Mouse (Mus musculus): ENCODE measurements around the gene Car14. TPM values are rescaled to one million over a fixed set of nuclear protein-coding genes. Genes with fewer than 3 reads are reported as not detected.
"Not testable (repeated sequence)": the region's sequence is repeated elsewhere in the genome, so short reads cannot be mapped to it uniquely, and the experiment has no call there.

The Car14 gene
- total RNA-seq, 2 experiments from 2014 or later = 81.2 to 115 TPM

- no peak for DNase-seq
- Histone ChIP-seq H3K27ac (no peak overlapping the region), H3K4me3 (no peak overlapping the region)
- TF ChIP-seq CTCF (IDR thresholded peaks at IDR 0.05) = no peak
- intact Hi-C loops (cut with DNase I) = no loop called here
These were observed 12.3 kb upstream of the Car14 start for GRCm38 (mm10) chr3:95916760-95917159.

DNA sequence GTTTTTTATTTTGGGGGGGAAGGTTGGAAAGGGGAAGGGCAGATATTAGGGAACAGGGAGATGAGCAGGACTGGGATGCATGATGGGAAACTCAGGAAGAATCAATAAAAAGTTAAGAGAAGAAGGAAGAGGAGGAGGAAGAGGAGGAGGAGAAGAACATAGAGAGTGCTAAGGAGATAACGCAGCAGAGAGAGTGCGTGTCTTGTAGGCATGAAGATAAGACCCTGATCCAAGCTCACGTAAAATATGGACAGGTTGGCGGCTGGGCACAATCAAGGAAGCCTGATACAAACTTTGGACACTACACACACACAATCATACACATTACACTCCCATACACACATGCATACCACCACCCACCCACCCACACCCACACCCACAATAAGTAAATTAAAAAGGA is 10.2 kb upstream of the Car14 start:
- no peak overlapping the region for H3K27ac ChIP-seq
- no peak for TF ChIP-seq CTCF (IDR thresholded peaks at IDR 0.05)
- no peak for DNase-seq
- intact Hi-C loops (cut with DNase I) = no loop called here
- no peak overlapping the region for H3K4me3 ChIP-seq

DNA sequence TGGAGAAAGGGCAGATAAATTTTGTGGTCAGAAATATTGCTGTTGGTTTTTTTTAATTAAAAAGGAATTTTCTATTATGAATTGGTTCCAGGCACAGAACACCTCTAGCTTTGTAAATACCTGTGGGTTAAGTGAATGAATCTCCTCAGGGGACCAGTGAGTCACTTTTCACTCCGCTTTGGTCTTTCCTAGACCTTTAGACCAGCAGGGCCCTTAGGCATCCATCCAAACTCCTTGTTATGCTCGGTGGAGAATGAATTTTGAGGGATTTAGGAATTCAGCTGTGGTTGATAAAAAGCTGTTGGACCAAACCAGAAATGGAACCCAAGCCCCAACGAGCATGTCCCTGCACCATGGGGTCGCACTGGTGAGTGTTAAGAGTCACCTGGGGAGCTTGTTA is 3.1 kb upstream of the Car14 start:
- no peak for DNase-seq
- Histone ChIP-seq H3K4me3 (no peak overlapping the region), H3K27ac (no peak overlapping the region)
- intact Hi-C loops (cut with DNase I) = loop anchor here (1.0 kb wide), 1 partner anchor 47 kb away; no protein-coding TSS in a partner anchor
- TF ChIP-seq CTCF (IDR thresholded peaks at IDR 0.05) = no peak

- DNase-seq = peak; percentile 63
- intact Hi-C loops (cut with DNase I) = loop anchor here (1.0 kb wide), 2 partner anchors 24 to 47 kb away; no protein-coding TSS in a partner anchor
- peak; percentile 91 for TF ChIP-seq CTCF (IDR thresholded peaks at IDR 0.05)
- H3K27ac ChIP-seq = 0 out of 2 replicates have a peak overlapping the region, but pooled peaks have one; percentile 17
- H3K4me3 ChIP-seq = peak overlapping the region; percentile 68
These were observed 2.4 kb upstream of the Car14 start for GRCm38 (mm10) chr3:95906860-95907259.

DNA sequence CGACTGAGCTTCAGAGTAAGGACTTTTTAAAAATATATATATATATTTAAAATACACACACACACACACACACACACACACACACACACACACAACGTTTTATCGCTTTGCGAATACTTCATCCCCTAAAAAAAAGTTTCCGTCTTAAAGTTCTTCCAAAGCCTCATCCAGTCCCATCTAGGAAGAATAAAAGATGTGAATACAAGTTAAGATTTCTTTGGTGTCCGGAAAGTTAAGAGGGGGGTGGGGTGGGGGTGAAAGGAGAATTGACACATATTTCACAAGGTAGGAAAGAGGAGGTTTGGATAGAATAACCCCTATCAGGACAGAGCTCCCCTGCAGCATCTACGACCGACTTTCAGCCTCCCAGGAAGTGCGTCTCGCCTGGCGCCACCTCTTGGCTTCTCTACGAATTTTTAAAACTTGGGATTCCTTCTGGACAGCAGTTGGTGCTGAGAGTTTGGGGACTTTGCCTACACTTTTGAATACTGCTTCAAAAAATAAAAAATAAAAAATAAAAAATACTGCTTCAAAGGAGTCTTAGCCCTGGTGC is 1.5 kb upstream of the Car14 start:
- TF ChIP-seq CTCF (IDR thresholded peaks at IDR 0.05) = peak; percentile 66

GRCm38 (mm10) chr3:95905146-95905939 is 852 bp upstream of the Car14 start:
- peak; percentile 49 for DNase-seq
- Histone ChIP-seq H3K27ac (peak overlapping the region; percentile 87), H3K4me3 (peak overlapping the region; percentile 80)
- TF ChIP-seq CTCF (IDR thresholded peaks at IDR 0.05) = no peak
- intact Hi-C loops (cut with DNase I) = no loop called here

More for the DNA sequence above, 1.5 kb upstream of the Car14 start:
- intact Hi-C loops (cut with DNase I) = loop anchor here (1.0 kb wide), 1 partner anchor 23 kb away; no protein-coding TSS in a partner anchor
- Histone ChIP-seq H3K27ac (0 out of 2 replicates have a peak overlapping the region, but pooled peaks have one; percentile 35), H3K4me3 (peak overlapping the region; percentile 80)
- DNase-seq = peak; percentile 73

GRCm38 (mm10) chr3:95903753-95904502 is 563 bp downstream of the Car14 start:
- peak; percentile 54 for DNase-seq
- TF ChIP-seq CTCF (IDR thresholded peaks at IDR 0.05) = no peak
- Histone ChIP-seq H3K4me3 (peak overlapping the region; percentile 80), H3K27ac (peak overlapping the region; percentile 87)
- intact Hi-C loops (cut with DNase I) = no loop called here

DNA sequence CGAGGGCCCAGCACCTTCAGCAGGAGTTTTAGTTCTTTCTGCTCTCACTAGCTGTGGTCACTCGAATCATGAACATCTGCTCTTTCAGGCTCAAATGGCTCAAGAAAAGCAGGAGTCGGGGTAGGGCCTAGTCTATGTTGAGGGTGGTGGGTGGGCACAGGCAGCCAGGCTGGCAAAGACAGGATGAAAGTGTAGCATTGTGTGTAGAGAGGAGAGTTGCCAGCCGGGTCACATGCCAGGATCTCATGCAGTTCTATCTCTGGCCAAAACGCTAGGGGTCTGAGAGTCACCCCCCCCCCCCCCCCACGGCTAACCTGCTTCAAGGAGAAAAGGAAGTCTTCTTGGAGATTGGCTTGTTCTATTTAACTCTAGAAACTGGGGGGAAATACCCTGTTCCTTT is 1.8 kb downstream of the Car14 start:
- no peak for TF ChIP-seq CTCF (IDR thresholded peaks at IDR 0.05)
- peak overlapping the region; percentile 87 for H3K27ac ChIP-seq
- DNase-seq = peak; percentile 58
- intact Hi-C loops (cut with DNase I) = no loop called here
- H3K4me3 ChIP-seq = peak overlapping the region; percentile 80

DNA sequence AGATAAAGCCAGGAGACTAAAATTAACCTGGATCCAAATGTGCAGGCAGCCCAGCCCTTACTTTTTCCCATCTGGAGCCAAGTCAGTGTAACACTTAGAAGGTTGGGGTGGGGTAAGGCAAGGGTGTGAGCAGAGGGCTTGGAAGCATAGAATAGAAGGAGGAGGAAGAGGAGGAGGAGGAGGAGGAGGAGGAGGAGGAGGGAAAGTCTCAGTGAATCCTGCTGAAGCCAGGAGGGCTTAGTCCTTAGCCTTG is 2.2 kb downstream of the Car14 start:
- Histone ChIP-seq H3K27ac (peak overlapping the region; percentile 87), H3K4me3 (peak overlapping the region; percentile 80)
- DNase-seq = peak; percentile 41
- intact Hi-C loops (cut with DNase I) = no loop called here
- TF ChIP-seq CTCF (IDR thresholded peaks at IDR 0.05) = no peak

- peak overlapping the region; percentile 80 for H3K4me3 ChIP-seq
- DNase-seq = peak; percentile 80
- peak overlapping the region; percentile 87 for H3K27ac ChIP-seq
- TF ChIP-seq CTCF (IDR thresholded peaks at IDR 0.05) = no peak
- intact Hi-C loops (cut with DNase I) = no loop called here
These were observed 2.7 kb downstream of the Car14 start for GRCm38 (mm10) chr3:95901616-95902372.

DNA sequence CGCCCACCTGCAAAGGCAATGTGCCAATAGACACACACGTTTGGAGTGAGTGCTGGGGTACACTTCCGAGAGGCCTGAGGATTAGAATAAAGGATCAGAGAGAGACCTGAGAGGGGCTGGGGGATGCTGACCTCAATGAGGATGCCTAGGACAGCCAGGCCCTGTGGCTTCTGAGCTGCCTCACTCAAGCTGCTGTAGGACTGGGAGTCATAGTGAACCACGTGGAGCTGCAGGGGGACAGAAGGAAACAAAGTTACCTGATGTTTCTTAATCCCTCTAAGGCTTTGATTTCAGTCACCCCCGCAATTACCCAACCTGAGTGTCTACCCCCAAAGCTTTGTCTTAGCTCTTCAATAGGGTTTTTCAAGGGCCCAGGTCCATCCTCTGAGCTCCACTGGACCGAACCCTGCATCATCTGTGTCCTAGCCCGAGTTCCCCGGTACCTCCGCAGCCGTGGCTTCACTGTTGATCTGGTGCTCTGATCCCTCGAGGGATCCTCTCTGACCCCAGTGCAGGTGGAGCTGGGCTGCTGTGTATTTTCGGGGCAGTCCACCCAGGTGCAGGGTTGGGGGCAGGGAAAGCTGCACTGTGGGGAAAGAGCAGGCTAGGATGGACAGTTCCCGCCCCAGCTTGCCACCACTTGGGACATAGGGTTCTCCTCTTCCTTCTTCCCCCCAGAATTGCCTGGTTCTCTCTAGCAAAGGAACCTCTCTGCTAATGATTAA is 4.5 kb downstream of the Car14 start:
- Histone ChIP-seq H3K27ac (peak overlapping the region; percentile 12), H3K4me3 (no peak overlapping the region)
- no peak for TF ChIP-seq CTCF (IDR thresholded peaks at IDR 0.05)
- intact Hi-C loops (cut with DNase I) = no loop called here
- no peak for DNase-seq

DNA sequence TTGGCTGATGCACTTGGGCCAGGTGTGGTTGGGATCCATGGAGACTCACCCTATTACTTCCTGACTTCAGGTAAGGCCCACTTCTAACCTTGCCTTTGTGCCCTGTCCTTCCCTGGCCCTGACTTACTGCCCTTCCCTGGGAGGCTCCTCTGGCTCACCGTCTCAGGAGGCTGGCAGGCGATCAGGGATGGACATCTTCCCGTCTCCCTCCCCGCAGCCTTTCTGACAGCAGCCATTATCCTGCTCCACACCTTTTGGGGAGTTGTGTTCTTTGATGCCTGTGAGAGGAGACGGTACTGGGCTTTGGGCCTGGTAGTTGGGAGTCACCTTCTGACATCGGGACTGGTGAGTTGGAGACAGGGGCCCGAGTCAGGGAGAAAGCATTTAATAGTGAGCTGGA is 9.0 kb downstream of the Car14 start:
- intact Hi-C loops (cut with DNase I); H3K4me3 ChIP-seq; H3K27ac ChIP-seq; DNase-seq: not testable (repeated sequence)

Measured in gastrocnemius, adult 2 months (tissue).